In genomic region chr6:87839797-87840341, GRCm38 (mm10) we compare ENCODE assay signal across 9 mouse cellular contexts. TPM values are rescaled to one million over a fixed set of nuclear protein-coding genes. Genes with fewer than 3 reads are reported as not detected.
DNase-seq lines count a peak whose midpoint lies in the region; ATAC-seq and TF ChIP-seq lines count a peak whose summit lies in the region.
"Had no signal": no experiment of that assay in that cellular context is flagged by ENCODE, and none has a peak within 500 bp of the region (broad histone marks: within the 10 kb centered on the region; RNA-seq: fewer than 3 reads in every experiment).

No protein-coding gene starts in this region.

- 57% methylated on average over 11 of the region's 11 CpGs for WGBS in heart, embryonic 16.5 days
- WGBS in midbrain, embryonic 12.5 days, result 70% methylated on average over 11 of the region's 11 CpGs
- WGBS in midbrain, embryonic 15.5 days, result 68% methylated on average over 11 of the region's 11 CpGs

- H3K36me3 ChIP-seq in heart, embryonic 16.5 days (ENCODE audit: control insufficient read depth, insufficient read depth), result peaks cover 27% of the 10 kb centered on the region
- H3K36me3 ChIP-seq in midbrain, embryonic 12.5 days, result peaks cover 36% of the 10 kb centered on the region
- peaks cover 21% of the 10 kb centered on the region for H3K36me3 ChIP-seq in midbrain, embryonic 15.5 days (replicated peaks)
- H3K36me3 ChIP-seq in myocyte (ENCODE audit: control insufficient read depth, insufficient read depth), result peaks cover 40% of the 10 kb centered on the region

- peaks cover 8% of the 10 kb centered on the region for H3K4me1 ChIP-seq in heart, embryonic 16.5 days (ENCODE audit: control insufficient read depth, insufficient read depth, low read length)
- peaks cover 13% of the 10 kb centered on the region for H3K4me1 ChIP-seq in midbrain, embryonic 12.5 days
- peaks cover 20% of the 10 kb centered on the region for H3K4me1 ChIP-seq in midbrain, embryonic 15.5 days
- H3K4me1 ChIP-seq in embryonic fibroblast, embryonic 13.5 days (ENCODE audit: control insufficient read depth, insufficient read depth, low read length), result no peaks in the 10 kb centered on the region

- DNase-seq in heart, postnatal 14 days, result no peak
- DNase-seq in adrenal gland, postnatal 4 days (ENCODE audit: low spot score in 2 of 2), result no peak
- DNase-seq in cerebellum, postnatal 4 days (ENCODE audit: low spot score in 2 of 2), result no peak
- DNase-seq: kidney, adult 11 months had no signal

- intact Hi-C loops in heart, postnatal 14 days (cut with DNase I), result no loop called here

- peaks cover 32% of the 10 kb centered on the region for H3K79me2 ChIP-seq in myocyte (ENCODE audit: control insufficient read depth, insufficient read depth)

- peak overlapping the region; percentile 91; the same call in 1 of the 2 replicates for H3K27ac ChIP-seq in heart, embryonic 16.5 days (ENCODE audit: low read length)
- H3K27ac ChIP-seq in midbrain, embryonic 12.5 days (replicated peaks), result peak overlapping the region; percentile 3; the same call in 1 of the 2 replicates
- no peak overlapping the region for H3K27ac ChIP-seq in midbrain, embryonic 15.5 days
- H3K27ac ChIP-seq in embryonic fibroblast, embryonic 13.5 days (ENCODE audit: insufficient read depth, low read length), result peak overlapping the region; percentile 24; the same call in 1 of the 2 replicates

- H3K27me3 ChIP-seq in heart, embryonic 16.5 days (ENCODE audit: control insufficient read depth, insufficient read depth, low read length), result no peaks in the 10 kb centered on the region
- no peaks in the 10 kb centered on the region for H3K27me3 ChIP-seq in midbrain, embryonic 12.5 days
- no peaks in the 10 kb centered on the region for H3K27me3 ChIP-seq in midbrain, embryonic 15.5 days (replicated peaks)
- no peaks in the 10 kb centered on the region for H3K27me3 ChIP-seq in myocyte (ENCODE audit: control insufficient read depth, insufficient read depth, insufficient read length)

- ATAC-seq in heart, embryonic 16.5 days (replicated peaks; ENCODE audit: extremely low read depth, insufficient read depth, low FRiP score), result no peak
- no peak for ATAC-seq in midbrain, embryonic 12.5 days (ENCODE audit: low FRiP score, low read depth)
- no peak for ATAC-seq in midbrain, embryonic 15.5 days (replicated peaks)

- no peak for TF ChIP-seq POLR2A in embryonic fibroblast, embryonic 13.5 days (IDR thresholded peaks at IDR 0.05; ENCODE audit: low read depth, low read length)
- TF ChIP-seq POLR2A in myocyte (IDR thresholded peaks at IDR 0.05; ENCODE audit: insufficient read length, low read depth), result no peak

- no peak overlapping the region for H3K4me2 ChIP-seq in heart, embryonic 16.5 days (ENCODE audit: low read depth, low read length)
- no peak overlapping the region for H3K4me2 ChIP-seq in midbrain, embryonic 12.5 days (replicated peaks)
- H3K4me2 ChIP-seq in midbrain, embryonic 15.5 days, result no peak overlapping the region
- peak overlapping the region; percentile 93 for H3K4me2 ChIP-seq in myocyte (ENCODE audit: low read depth)

- H3ac ChIP-seq in myocyte (ENCODE audit: control insufficient read depth, insufficient read length), result no peak overlapping the region

- no peaks in the 10 kb centered on the region for H3K9me3 ChIP-seq in heart, embryonic 16.5 days (replicated peaks; ENCODE audit: control insufficient read depth, low read length)
- no peaks in the 10 kb centered on the region for H3K9me3 ChIP-seq in midbrain, embryonic 12.5 days
- no peaks in the 10 kb centered on the region for H3K9me3 ChIP-seq in midbrain, embryonic 15.5 days

- H3K4me3 ChIP-seq in heart, embryonic 16.5 days (ENCODE audit: low read length), result no peak overlapping the region
- H3K4me3 ChIP-seq in midbrain, embryonic 12.5 days, result no peak overlapping the region
- H3K4me3 ChIP-seq in midbrain, embryonic 15.5 days, result no peak overlapping the region
- H3K4me3 ChIP-seq in embryonic fibroblast, embryonic 13.5 days (ENCODE audit: insufficient read depth, low read length), result no peak overlapping the region
- no peak overlapping the region for H3K4me3 ChIP-seq in myocyte

- no peak for TF ChIP-seq CTCF in embryonic fibroblast, embryonic 13.5 days (IDR thresholded peaks at IDR 0.05; ENCODE audit: borderline replicate concordance, insufficient read depth, low read length)

- no peak overlapping the region for H3K9ac ChIP-seq in heart, embryonic 16.5 days (ENCODE audit: low read length)
- H3K9ac ChIP-seq in midbrain, embryonic 12.5 days (replicated peaks), result no peak overlapping the region
- H3K9ac ChIP-seq in midbrain, embryonic 15.5 days, result no peak overlapping the region

TF ChIP-seq in myocyte, 11 proteins besides CTCF, POLR2A, EP300 and RAD21:
- no peak for TF ChIP-seq MAX (IDR thresholded peaks at IDR 0.05; ENCODE audit: low read depth)
- no peak for TF ChIP-seq TCF12 (IDR thresholded peaks at IDR 0.05; ENCODE audit: insufficient read depth, poor library complexity, severe bottlenecking)
- TF ChIP-seq MYOG (IDR thresholded peaks at IDR 0.05; ENCODE audit: control insufficient read depth in 1 of 3, insufficient read depth in 1 of 3, insufficient read length in 2 of 3, low read depth in 2 of 3), result no peak
- TF ChIP-seq E2F4 (IDR thresholded peaks at IDR 0.05; ENCODE audit: insufficient read depth), result no peak
- TF ChIP-seq SRF (IDR thresholded peaks at IDR 0.05; ENCODE audit: control insufficient read depth, insufficient read length, low read depth), result no peak
- no peak for TF ChIP-seq TCF3 (IDR thresholded peaks at IDR 0.05; ENCODE audit: insufficient read length, low read depth)

RNA-seq across cellular contexts. Expression of gene Isy1, which starts 1.3 kb away (rescaled TPM):
- polyA plus RNA-seq in heart, embryonic 16.5 days (2015; fragmentation: Nextera tagmentation; extraction: Ambion mirVana), result 21.5 and 29.1 TPM in 2 replicates
- total RNA-seq in heart, postnatal 14 days (2021), result 10 to 100 TPM; 17.8 TPM
- polyA plus RNA-seq in midbrain, embryonic 12.5 days (2016; fragmentation: Nextera tagmentation; extraction: Ambion mirVana), result 52.5 and 54.2 TPM in 2 replicates
- 19.3 and 20.9 TPM in 2 replicates for polyA plus RNA-seq in midbrain, embryonic 15.5 days (2015; fragmentation: Nextera tagmentation; extraction: Ambion mirVana)
- polyA plus RNA-seq in embryonic fibroblast, embryonic 13.5 days (2011; ENCODE audit: insufficient read length, low read depth, missing spikeins), result 48.9 and 52.5 TPM in 2 replicates
- 21.1 TPM for polyA plus RNA-seq in myocyte (2012; fragmentation: generic; extraction: Trizol)
- total RNA-seq in adrenal gland, postnatal 4 days (2021), result 10 to 100 TPM; 37.4 to 43.2 TPM

RNA-seq across cellular contexts. Expression of gene Gm45140, which starts 4.3 kb away (rescaled TPM):
- 2.4 and 2.6 TPM in 2 replicates for polyA plus RNA-seq in heart, embryonic 16.5 days (2015; fragmentation: Nextera tagmentation; extraction: Ambion mirVana)
- total RNA-seq in heart, postnatal 14 days (2021), result 1 to 10 TPM in 1 of 2 experiments, under 1 TPM in 1; 0.55 to 1.5 TPM
- 2.3 and 2.8 TPM in 2 replicates for polyA plus RNA-seq in midbrain, embryonic 12.5 days (2016; fragmentation: Nextera tagmentation; extraction: Ambion mirVana)
- 2.9 and 3.0 TPM in 2 replicates for polyA plus RNA-seq in midbrain, embryonic 15.5 days (2015; fragmentation: Nextera tagmentation; extraction: Ambion mirVana)
- polyA plus RNA-seq in embryonic fibroblast, embryonic 13.5 days (2011; ENCODE audit: insufficient read length, low read depth, missing spikeins), result 2.5 and 8.9 TPM in 2 replicates
- 2.6 TPM for polyA plus RNA-seq in myocyte (2012; fragmentation: generic; extraction: Trizol)
- total RNA-seq in adrenal gland, postnatal 4 days (2021), result 1 to 10 TPM; 1.7 to 3.0 TPM

RNA-seq across cellular contexts. Expression of gene Cnbp, which starts 11.0 kb away (rescaled TPM):
- polyA plus RNA-seq in heart, embryonic 16.5 days (2015; fragmentation: Nextera tagmentation; extraction: Ambion mirVana), result 713 and 783 TPM in 2 replicates
- 100 to 1,000 TPM; 279 to 283 TPM for total RNA-seq in heart, postnatal 14 days (2021)
- polyA plus RNA-seq in midbrain, embryonic 12.5 days (2016; fragmentation: Nextera tagmentation; extraction: Ambion mirVana), result 905 and 949 TPM in 2 replicates
- polyA plus RNA-seq in midbrain, embryonic 15.5 days (2015; fragmentation: Nextera tagmentation; extraction: Ambion mirVana), result 467 and 483 TPM in 2 replicates
- 353 and 374 TPM in 2 replicates for polyA plus RNA-seq in embryonic fibroblast, embryonic 13.5 days (2011; ENCODE audit: insufficient read length, low read depth, missing spikeins)
- polyA plus RNA-seq in myocyte (2012; fragmentation: generic; extraction: Trizol), result 196 TPM
- total RNA-seq in adrenal gland, postnatal 4 days (2021), result 100 to 1,000 TPM; 418 to 439 TPM

RNA-seq across cellular contexts. Expression of gene Rab43, which starts 27.9 kb away (rescaled TPM):
- 8.5 and 10.1 TPM in 2 replicates for polyA plus RNA-seq in heart, embryonic 16.5 days (2015; fragmentation: Nextera tagmentation; extraction: Ambion mirVana)
- 10 to 100 TPM; 16.7 to 17.4 TPM for total RNA-seq in heart, postnatal 14 days (2021)
- polyA plus RNA-seq in midbrain, embryonic 12.5 days (2016; fragmentation: Nextera tagmentation; extraction: Ambion mirVana), result 10.6 and 11.0 TPM in 2 replicates
- polyA plus RNA-seq in midbrain, embryonic 15.5 days (2015; fragmentation: Nextera tagmentation; extraction: Ambion mirVana), result 10.2 and 12.6 TPM in 2 replicates
- 15.5 and 23.6 TPM in 2 replicates for polyA plus RNA-seq in embryonic fibroblast, embryonic 13.5 days (2011; ENCODE audit: insufficient read length, low read depth, missing spikeins)
- 14.8 TPM for polyA plus RNA-seq in myocyte (2012; fragmentation: generic; extraction: Trizol)
- total RNA-seq in adrenal gland, postnatal 4 days (2021), result 10 to 100 TPM; 44.3 to 49.2 TPM

RNA-seq across cellular contexts. Expression of gene Copg1, which starts 47.7 kb away (rescaled TPM):
- polyA plus RNA-seq in heart, embryonic 16.5 days (2015; fragmentation: Nextera tagmentation; extraction: Ambion mirVana), result 116 and 117 TPM in 2 replicates
- total RNA-seq in heart, postnatal 14 days (2021), result 10 to 100 TPM; 50.4 to 55.7 TPM
- polyA plus RNA-seq in midbrain, embryonic 12.5 days (2016; fragmentation: Nextera tagmentation; extraction: Ambion mirVana), result 155 TPM in 2 replicates
- polyA plus RNA-seq in midbrain, embryonic 15.5 days (2015; fragmentation: Nextera tagmentation; extraction: Ambion mirVana), result 198 and 199 TPM in 2 replicates
- 230 TPM in 2 replicates for polyA plus RNA-seq in embryonic fibroblast, embryonic 13.5 days (2011; ENCODE audit: insufficient read length, low read depth, missing spikeins)
- polyA plus RNA-seq in myocyte (2012; fragmentation: generic; extraction: Trizol), result 94.2 TPM
- 100 to 1,000 TPM; 132 to 136 TPM for total RNA-seq in adrenal gland, postnatal 4 days (2021)
